Comparison of ENCODE assay signal across 8 mouse cellular contexts in genomic region chr14:31495538-31495937, GRCm38 (mm10). TPM values are rescaled to one million over a fixed set of nuclear protein-coding genes. Genes with fewer than 3 reads are reported as not detected.
DNase-seq lines count a peak whose midpoint lies in the region; ATAC-seq and TF ChIP-seq lines count a peak whose summit lies in the region.

No protein-coding gene starts in this region.

- peak overlapping the region; percentile 64 for H3K4me2 ChIP-seq in lung, embryonic 16.5 days (ENCODE audit: low read depth, low read length)
- H3K4me2 ChIP-seq in embryonic facial prominence, embryonic 12.5 days (replicated peaks): peak overlapping the region; percentile 86
- H3K4me2 ChIP-seq in intestine, embryonic 16.5 days (ENCODE audit: low read depth, low read length): peak overlapping the region; percentile 77

- H3K4me3 ChIP-seq in lung, embryonic 16.5 days (ENCODE audit: low read length): peak overlapping the region; percentile 70
- H3K4me3 ChIP-seq in embryonic facial prominence, embryonic 12.5 days: peak overlapping the region; percentile 83
- H3K4me3 ChIP-seq in intestine, embryonic 16.5 days (ENCODE audit: low read length): peak overlapping the region; percentile 67
- peak overlapping the region; percentile 96 for H3K4me3 ChIP-seq in olfactory bulb, adult 2 months (ENCODE audit: insufficient read depth, low read depth, low read length)

- H3K9me3 ChIP-seq in lung, embryonic 16.5 days (ENCODE audit: control insufficient read depth, low read length): no peaks in the 10 kb centered on the region
- no peaks in the 10 kb centered on the region for H3K9me3 ChIP-seq in embryonic facial prominence, embryonic 12.5 days
- no peaks in the 10 kb centered on the region for H3K9me3 ChIP-seq in intestine, embryonic 16.5 days (ENCODE audit: control insufficient read depth, low read length)

- TF ChIP-seq POLR2A in olfactory bulb, adult 2 months (IDR thresholded peaks at IDR 0.05; ENCODE audit: insufficient read depth, low read depth, low read length): no peak

- no peaks in the 10 kb centered on the region for H3K27me3 ChIP-seq in lung, embryonic 16.5 days (ENCODE audit: control insufficient read depth, insufficient read depth, low read depth, low read length)
- no peaks in the 10 kb centered on the region for H3K27me3 ChIP-seq in embryonic facial prominence, embryonic 12.5 days
- no peaks in the 10 kb centered on the region for H3K27me3 ChIP-seq in intestine, embryonic 16.5 days (replicated peaks; ENCODE audit: control insufficient read depth, insufficient read depth, low read length)

- H3K27ac ChIP-seq in lung, embryonic 16.5 days (ENCODE audit: low read length): peak overlapping the region; percentile 87
- H3K27ac ChIP-seq in embryonic facial prominence, embryonic 12.5 days: peak overlapping the region; percentile 91; the same call in 1 of the 2 replicates
- 0 out of 2 replicates have a peak overlapping the region, but pooled peaks have one; percentile 33 for H3K27ac ChIP-seq in intestine, embryonic 16.5 days (ENCODE audit: low read length)
- H3K27ac ChIP-seq in olfactory bulb, adult 2 months (ENCODE audit: insufficient read depth, low read depth, low read length): no peak overlapping the region

- DNase-seq in lung, postnatal 14 days: no peak
- no peak for DNase-seq in cerebellum, postnatal 14 days
- DNase-seq in kidney, postnatal 4 days: no peak
- DNase-seq in left cerebral cortex, adult 11 months (ENCODE audit: low spot score): no peak

- WGBS in lung, embryonic 16.5 days: 1% methylated on average over 8 of the region's 8 CpGs
- 5% methylated on average over 8 of the region's 8 CpGs for WGBS in embryonic facial prominence, embryonic 12.5 days
- 2% methylated on average over 8 of the region's 8 CpGs for WGBS in intestine, embryonic 16.5 days
- WGBS in olfactory bulb, adult 2 months: under 1% methylated on average over 8 of the region's 8 CpGs

- peaks cover 14% of the 10 kb centered on the region for H3K36me3 ChIP-seq in lung, embryonic 16.5 days (ENCODE audit: control insufficient read depth, insufficient read depth, low read length)
- peaks cover 30% of the 10 kb centered on the region for H3K36me3 ChIP-seq in embryonic facial prominence, embryonic 12.5 days
- peaks cover 4% of the 10 kb centered on the region for H3K36me3 ChIP-seq in intestine, embryonic 16.5 days (ENCODE audit: control insufficient read depth, insufficient read depth, low read length)

- peak overlapping the region; percentile 84 for H3K9ac ChIP-seq in lung, embryonic 16.5 days (ENCODE audit: low read length)
- H3K9ac ChIP-seq in embryonic facial prominence, embryonic 12.5 days: peak overlapping the region; percentile 90
- H3K9ac ChIP-seq in intestine, embryonic 16.5 days (ENCODE audit: low read depth, low read length): peak overlapping the region; percentile 83

- ATAC-seq in lung, embryonic 16.5 days (ENCODE audit: low read depth): no peak
- ATAC-seq in embryonic facial prominence, embryonic 12.5 days (ENCODE audit: insufficient number of reproducible peaks, insufficient read depth, low FRiP score, low TSS enrichment): no peak
- ATAC-seq in intestine, embryonic 16.5 days: no peak

- peaks cover 15% of the 10 kb centered on the region for H3K4me1 ChIP-seq in lung, embryonic 16.5 days (replicated peaks; ENCODE audit: control insufficient read depth, insufficient read depth, low read length)
- peaks cover 20% of the 10 kb centered on the region for H3K4me1 ChIP-seq in embryonic facial prominence, embryonic 12.5 days
- H3K4me1 ChIP-seq in intestine, embryonic 16.5 days (ENCODE audit: control insufficient read depth, insufficient read depth, low read length): peaks cover 18% of the 10 kb centered on the region
- H3K4me1 ChIP-seq in olfactory bulb, adult 2 months (ENCODE audit: control insufficient read depth, insufficient read depth, low read length): peaks cover 10% of the 10 kb centered on the region; the same call in 1 of the 2 replicates

- TF ChIP-seq CTCF in olfactory bulb, adult 2 months (IDR thresholded peaks at IDR 0.05; ENCODE audit: insufficient read depth, low read depth, low read length): no peak

RNA-seq across cellular contexts. Expression of gene Mettl6, which starts 0.7 kb away (rescaled TPM):
- polyA plus RNA-seq in lung, embryonic 16.5 days (2015; fragmentation: Nextera tagmentation; extraction: Ambion mirVana): 50.3 and 54.3 TPM in 2 replicates
- polyA plus RNA-seq in embryonic facial prominence, embryonic 12.5 days (2016; fragmentation: Nextera tagmentation; extraction: Ambion mirVana): 85.6 and 87.2 TPM in 2 replicates
- polyA plus RNA-seq in intestine, embryonic 16.5 days (2015; fragmentation: Nextera tagmentation; extraction: Ambion mirVana): 44.6 TPM in 2 replicates
- not detected in 2 replicates for polyA plus RNA-seq in olfactory bulb, adult 2 months (2012; ENCODE audit: insufficient read depth, insufficient read length, low replicate concordance, missing spikeins)

RNA-seq across cellular contexts. Expression of gene Eaf1, which starts 1.3 kb away (rescaled TPM):
- polyA plus RNA-seq in lung, embryonic 16.5 days (2015; fragmentation: Nextera tagmentation; extraction: Ambion mirVana): 21.0 and 21.3 TPM in 2 replicates
- 27.7 and 28.0 TPM in 2 replicates for polyA plus RNA-seq in embryonic facial prominence, embryonic 12.5 days (2016; fragmentation: Nextera tagmentation; extraction: Ambion mirVana)
- polyA plus RNA-seq in intestine, embryonic 16.5 days (2015; fragmentation: Nextera tagmentation; extraction: Ambion mirVana): 17.9 and 19.3 TPM in 2 replicates
- not detected in 2 replicates for polyA plus RNA-seq in olfactory bulb, adult 2 months (2012; ENCODE audit: insufficient read depth, insufficient read length, low replicate concordance, missing spikeins)

RNA-seq across cellular contexts. Expression of gene Sh3bp5, which starts 59.7 kb away (rescaled TPM):
- 26.1 and 27.3 TPM in 2 replicates for polyA plus RNA-seq in lung, embryonic 16.5 days (2015; fragmentation: Nextera tagmentation; extraction: Ambion mirVana)
- polyA plus RNA-seq in embryonic facial prominence, embryonic 12.5 days (2016; fragmentation: Nextera tagmentation; extraction: Ambion mirVana): 34.7 and 36.3 TPM in 2 replicates
- 17.1 and 17.2 TPM in 2 replicates for polyA plus RNA-seq in intestine, embryonic 16.5 days (2015; fragmentation: Nextera tagmentation; extraction: Ambion mirVana)
- not detected in 2 replicates for polyA plus RNA-seq in olfactory bulb, adult 2 months (2012; ENCODE audit: insufficient read depth, insufficient read length, low replicate concordance, missing spikeins)

Comparison
In these comparisons a context has a peak if more than half of its experiments do, and no peak if none do; other contexts are left out.
1. RNA of gene Sh3bp5, which starts 59.7 kb away (polyA plus RNA-seq): 34.7 to 36.3 TPM in embryonic facial prominence, embryonic 12.5 days, 26.1 to 27.3 TPM in lung, embryonic 16.5 days and 17.1 to 17.2 TPM in intestine, embryonic 16.5 days; not detected in olfactory bulb, adult 2 months; every median in the first group is over 10 times any median in the second.
2. Peak in every context shown above with its lines, with median percentiles within 50 percentile points of each other: H3K4me2 ChIP-seq, H3K4me3 ChIP-seq and H3K9ac ChIP-seq.